Mouse (Mus musculus) neural tube, embryonic 10.5 days (tissue): ENCODE measurements around the gene Spin1.
"Not testable (repeated sequence)": the region's sequence is repeated elsewhere in the genome, so short reads cannot be mapped to it uniquely, and the experiment has no call there.

ENCODE experiments used
- DNase-seq: peaks from one replicate; pipeline ENCODE4 v3.0.0-alpha.2; 2017; ENCODE audit warnings: low spot score; ENCODE audit errors: extremely low spot score

The Spin1 gene

DNA sequence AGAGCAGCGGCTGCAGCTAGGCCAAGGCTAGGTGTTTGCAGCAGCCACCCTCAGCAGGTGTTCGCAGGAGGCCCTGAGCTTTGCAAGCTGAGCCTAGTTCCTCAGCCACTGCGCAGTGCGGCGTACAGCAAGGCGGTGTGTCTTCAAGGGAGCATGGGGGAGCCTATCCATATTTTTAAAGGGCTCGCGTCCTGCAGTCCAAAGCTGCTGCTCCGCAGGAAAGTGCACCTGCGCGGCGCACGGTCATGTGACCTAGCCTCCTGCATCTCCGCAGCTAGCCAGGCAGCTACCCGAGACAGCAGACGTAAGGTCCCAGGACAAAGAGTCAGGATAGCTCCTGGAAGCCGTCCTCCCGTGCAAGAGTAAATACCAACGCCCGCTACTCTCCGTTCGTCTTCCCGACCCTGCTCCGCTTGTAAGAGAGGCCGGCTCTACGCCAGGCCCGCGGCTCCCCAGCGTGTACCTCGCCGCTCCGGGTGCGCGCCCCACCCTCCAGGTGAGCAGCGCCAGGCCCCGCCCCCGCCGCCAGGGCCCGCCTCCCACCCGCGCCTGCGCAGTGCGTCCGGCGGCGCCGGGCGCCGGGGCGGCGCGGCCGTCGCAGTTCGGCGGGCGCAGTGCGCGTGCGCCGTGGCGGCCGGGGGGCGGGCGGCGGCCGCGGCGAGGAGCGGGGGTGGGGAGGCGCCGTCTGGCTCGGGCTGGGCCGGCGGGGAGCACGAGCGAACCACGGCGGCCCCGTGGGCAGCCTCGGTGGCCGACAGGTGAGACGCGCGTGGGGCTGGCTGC, at the start of gene Spin1:
Gene Spin1 (plus strand): TSS at position 648 of the 783 bp plus-strand sequence.
- peak; percentile 60 for DNase-seq

DNA sequence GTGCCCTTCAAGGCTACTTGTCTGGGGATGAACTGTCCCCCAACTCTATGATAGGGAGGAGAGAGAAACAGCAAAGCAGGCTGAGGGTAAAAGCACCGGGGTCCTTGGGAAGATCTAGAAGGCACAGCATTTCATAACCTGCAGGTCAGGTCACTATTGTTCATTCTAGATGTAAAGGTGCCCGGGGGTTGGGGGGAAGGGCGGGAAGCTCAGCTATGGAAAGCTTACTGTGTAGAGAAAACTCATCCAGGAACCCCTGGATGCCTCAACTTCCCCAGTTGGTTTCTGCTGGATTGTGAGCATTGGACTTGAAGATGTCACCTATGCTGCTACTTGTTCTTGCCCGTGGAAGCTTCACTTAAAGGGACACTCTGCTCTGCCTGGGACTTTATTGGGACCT, 49.7 kb upstream of the Spin1 start:
- DNase-seq: no peak

DNA sequence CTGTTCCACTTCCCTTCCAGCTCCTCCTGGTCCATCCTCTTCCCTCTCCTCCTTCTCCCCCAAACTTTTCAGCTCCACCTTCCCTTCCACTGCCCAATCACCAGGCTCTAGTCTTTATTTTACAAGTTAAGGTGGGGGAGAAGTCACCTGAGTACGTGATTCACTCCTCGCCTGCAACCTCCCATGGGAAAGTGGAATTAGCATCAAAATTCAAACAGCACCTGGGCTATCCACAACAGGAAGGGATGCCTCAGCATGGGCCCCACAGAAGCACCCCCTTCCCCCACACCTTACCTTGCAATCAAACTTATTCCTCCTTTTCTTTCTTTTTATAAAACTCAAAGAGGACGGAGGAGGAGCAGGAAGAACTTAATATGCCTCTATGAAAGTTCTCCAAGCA, 48.3 kb upstream of the Spin1 start:
- DNase-seq: no peak

DNA sequence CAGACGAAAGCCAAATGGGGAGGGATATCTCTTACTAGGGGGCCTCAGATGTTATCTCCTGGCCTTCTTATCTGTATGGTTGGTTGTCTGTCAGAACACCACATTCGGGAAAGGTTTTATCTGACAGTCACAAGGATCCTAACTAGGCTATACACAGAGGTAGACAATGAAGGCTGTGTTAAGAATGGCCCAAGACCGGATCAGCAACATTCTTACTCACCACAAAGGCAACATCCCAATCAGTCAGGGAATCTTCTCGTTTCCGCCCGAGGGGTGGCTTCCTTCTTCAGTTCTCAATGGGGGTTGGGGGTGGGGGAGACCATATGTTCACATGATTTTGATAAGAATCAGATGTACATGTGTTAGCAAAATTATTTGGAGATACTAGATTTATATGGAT, 37.7 kb upstream of the Spin1 start:
- no peak for DNase-seq

DNA sequence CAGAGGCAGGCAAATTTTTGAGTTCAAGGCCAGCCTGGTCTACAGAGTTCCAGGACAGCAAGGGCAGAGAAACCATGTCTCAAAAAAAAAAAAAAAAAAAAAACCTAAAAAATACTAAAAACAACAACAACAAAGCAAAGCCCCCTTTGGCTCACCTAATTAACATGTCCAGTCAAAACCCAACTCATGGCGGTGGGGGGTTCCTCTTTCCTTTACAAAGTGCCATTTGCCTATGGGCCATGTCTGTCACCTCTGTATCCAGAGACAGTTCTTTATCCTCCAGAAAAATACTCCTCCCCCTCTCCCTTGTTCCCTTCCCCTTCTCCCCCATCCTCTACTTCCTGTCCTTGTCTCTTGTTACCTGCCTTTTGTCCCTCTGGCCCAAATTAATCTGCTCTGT, 37.0 kb upstream of the Spin1 start:
- DNase-seq: no peak

DNA sequence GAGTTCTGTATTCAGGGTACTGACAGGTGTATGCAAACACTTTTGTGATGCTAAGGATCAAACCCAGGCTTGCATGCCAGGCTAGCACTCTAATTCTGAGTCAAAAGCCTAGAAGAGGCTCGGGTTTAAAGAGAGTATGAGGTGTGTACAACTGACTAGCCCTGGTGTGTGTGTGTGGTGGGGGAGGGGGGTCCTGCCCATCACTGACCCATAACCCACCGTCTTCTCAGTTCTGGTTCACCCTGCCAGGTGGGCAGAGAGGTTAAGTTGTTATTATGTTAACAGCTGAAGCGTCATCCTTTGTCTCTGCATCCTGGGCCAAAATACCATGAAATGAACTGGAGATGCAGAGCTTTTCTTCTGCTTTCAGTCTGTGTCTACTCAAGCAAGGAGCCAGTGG, 36.3 kb upstream of the Spin1 start:
- no peak for DNase-seq

DNA sequence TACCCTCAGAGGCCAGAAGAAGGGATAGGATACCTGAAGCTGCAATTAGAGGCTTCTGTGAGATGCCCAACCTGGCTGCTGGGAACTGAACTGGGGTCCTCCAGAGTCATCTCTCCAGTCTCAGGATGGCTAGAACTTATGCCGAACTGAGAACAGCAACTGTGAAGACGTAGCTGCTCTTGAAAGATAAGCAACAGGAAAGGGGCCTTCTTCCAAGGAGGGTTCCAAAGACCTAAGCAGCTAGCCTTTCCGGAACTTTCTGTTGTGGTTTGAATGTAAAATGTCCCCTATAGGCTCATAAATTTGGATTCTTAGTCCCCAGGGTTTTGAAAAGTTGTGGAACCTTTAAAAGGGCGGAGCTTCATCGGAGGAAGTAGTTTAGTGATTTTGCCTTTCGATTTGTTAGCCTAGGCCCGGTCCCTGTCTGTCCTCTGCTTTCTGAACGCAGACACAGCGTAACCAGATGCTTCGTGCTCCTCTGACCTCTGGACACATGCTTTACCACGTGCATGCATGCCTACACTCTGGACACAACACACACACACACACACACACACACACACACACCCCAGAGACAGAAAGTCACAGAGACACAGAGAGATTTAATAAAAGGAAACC, 29.5 kb upstream of the Spin1 start:
- DNase-seq: no peak

DNA sequence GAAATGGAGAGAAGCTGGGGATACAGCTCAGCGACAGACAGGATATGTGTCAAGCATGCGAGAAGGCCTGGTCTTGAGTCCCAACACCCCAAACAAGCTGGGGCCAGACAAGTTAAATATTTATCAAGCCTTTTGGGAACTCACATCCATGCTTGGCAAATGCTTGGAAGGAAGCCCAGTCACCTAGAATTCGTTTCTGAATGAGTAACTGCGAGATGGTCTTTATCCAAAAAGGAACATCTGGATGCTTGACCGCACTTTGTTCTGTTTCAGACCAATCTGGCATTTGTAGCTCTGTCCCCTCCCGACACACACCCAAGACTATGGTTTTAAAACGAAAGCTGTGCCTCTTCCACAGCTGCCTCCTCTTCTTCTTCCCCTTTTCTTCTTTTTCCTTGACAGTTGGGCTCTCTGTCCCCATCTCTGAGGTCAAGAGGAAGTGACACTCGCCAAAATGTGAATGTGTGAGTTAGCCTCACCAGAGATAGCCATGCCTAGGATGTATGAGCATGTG, 28.9 kb upstream of the Spin1 start:
- no peak for DNase-seq

DNA sequence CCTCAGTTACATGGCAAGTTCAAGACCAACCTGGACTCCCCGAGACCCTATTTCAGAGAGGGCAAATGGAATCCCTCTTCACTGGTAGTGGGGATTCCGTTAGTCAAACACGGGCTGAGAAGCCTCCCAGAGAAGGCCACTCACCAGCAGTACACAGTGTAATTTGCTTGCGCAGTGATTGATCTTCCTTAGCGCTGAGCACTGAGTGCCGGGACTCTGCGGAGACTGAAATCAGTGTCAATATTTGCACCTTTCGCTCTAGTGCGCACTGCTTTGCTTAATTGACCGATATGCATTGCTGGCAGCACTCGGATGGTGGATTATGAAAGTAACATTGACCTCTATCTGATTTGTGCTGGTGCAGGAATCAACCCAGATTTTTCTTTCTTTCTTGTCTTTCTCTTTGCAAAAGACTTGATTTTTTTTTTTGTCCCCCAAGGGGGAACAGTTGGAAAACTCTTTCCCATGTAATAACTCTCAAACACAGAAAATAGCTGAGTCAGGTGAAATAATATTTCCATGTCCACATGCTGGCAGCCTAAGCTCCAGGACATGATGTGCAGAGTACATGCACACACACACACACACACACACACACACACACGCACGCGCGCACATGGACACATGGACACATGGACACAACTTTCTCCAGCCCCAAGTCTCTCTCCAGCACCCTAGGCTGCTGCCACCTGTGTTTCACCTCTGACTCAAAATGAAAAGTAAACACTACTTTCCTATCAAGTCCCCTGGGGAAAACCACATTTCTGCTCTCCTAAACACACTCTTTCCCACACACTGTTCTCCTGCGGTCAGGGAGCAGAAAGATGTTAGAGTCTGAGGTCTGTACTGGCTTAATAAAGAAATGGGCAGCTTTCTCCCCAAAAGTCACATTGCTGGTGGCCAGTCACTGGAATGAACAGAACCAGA, 27.5 kb upstream of the Spin1 start:
- DNase-seq: no peak

DNA sequence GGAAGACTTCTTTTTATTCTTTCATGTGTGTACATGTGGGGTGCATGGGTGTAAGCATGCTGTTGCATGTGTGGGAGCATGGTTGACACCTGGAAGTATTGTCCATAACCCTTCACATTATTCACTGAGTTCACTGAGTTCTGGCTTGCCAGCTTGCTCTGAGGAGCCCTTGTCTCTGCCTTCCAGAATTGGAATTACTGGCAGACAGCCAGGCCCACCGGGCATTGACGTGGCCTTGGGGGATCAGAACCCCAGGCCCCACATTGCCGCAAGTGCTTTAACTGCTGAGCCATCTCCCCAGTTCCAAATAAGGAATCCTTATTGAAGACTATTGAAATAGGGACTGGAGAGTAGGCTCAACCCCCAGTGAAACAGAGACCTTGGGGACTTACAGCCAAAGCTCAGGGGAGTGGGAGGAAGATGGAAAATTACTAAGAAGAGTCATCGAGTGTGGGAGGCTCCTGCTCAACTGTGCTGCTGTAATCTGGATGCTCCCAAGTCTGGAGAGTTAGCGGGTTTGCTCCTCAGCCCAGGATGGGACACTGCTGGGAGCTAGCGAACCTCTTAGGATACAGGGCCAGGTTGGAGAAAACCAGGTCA, 26.5 kb upstream of the Spin1 start:
- DNase-seq: no peak

DNA sequence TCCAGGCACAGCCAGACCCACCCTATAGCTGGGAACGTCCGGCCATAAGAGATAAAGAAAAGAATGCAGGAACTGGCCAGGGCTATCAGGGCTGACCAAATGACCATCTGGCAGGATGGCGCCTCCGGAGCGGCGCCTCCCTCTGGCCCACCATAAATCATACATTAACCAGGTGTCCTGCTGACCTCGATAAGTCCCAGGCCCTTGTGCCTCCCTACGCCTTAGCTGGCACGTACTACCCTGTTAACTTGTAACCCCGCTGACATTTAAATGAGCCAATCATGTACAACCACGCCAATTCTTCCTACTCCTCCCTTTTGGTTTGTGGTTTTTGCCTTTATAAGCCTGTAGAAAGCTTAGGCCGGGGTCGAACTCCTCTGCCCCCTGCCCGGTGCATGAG, 24.5 kb upstream of the Spin1 start:
- not testable (repeated sequence) for DNase-seq

DNA sequence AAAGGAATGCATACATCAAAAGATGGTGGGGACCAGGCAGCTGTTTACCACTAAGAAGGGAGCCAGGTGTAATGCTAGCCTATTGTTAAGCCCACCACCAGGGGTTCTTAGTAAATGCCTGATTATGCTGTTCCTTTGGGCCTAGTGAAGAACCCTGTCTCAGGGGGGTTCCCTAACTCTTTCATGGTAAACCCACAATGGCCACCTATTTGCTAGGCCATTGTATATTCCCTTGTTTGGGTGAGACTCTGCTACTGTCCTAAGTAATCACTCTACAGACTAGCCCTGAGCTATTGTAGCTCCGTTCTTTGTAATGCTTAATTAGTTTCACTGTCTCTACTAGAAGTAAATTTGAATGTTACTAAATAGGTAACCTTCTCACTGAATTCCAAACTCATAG, 22.1 kb upstream of the Spin1 start:
- not testable (repeated sequence) for DNase-seq

DNA sequence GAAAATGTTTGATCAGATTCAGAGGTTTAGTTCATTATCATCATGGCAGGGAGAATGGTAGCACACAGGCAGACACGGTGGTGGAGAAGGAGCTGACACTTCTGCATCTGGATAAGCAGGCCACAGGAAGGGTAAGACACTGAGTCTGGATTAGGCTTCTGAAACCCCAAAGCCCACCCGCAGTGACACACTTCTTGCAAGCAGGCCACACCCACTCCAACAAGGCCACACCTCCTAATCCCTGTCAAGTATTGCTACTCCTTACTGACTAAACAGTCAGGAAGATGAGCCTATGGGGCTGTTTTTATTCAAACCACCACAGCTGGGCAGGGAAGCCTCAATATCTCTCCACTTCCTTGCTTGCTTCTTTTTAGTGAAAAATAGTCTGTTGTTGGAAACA, 19.9 kb upstream of the Spin1 start:
- no peak for DNase-seq

DNA sequence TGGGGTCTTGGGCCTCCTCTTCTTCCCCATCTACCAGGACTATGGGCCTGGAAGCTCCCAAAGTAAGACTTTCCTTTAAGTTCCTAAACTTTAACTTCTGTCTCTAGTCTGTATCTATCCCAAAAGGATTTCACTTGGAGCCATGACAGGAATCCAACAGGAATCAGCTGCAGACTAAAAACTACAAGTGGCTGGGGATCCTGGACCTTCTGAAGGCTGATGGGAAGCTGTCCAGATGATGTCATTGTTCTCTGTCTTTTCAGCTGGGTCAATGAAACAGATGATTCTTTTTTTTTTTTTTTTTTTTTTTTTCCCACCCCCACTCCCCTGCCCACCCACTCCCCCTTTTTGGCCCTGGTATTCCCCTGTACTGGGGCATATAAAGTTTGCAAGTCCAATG, 16.4 kb upstream of the Spin1 start:
- no peak for DNase-seq

DNA sequence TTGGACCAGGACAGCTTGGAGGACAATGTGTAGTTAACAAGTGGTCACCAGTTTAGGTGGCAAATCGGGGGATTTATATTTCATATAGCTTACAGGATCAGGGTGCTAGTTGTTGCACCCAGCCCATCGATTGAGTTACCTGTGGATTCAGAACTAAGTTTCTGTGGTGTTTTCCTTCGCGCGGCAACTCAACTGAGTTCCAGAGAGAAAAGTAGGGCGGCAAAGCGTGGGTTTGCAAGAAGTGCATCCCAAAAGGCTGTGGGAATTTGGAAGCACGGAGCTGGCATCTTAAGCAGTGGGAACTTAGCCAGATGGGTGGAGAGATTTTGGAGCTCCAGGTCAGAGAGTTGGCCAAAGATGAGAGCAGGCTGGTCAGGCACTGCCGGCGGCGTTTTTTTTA, 14.7 kb upstream of the Spin1 start:
- DNase-seq: no peak

DNA sequence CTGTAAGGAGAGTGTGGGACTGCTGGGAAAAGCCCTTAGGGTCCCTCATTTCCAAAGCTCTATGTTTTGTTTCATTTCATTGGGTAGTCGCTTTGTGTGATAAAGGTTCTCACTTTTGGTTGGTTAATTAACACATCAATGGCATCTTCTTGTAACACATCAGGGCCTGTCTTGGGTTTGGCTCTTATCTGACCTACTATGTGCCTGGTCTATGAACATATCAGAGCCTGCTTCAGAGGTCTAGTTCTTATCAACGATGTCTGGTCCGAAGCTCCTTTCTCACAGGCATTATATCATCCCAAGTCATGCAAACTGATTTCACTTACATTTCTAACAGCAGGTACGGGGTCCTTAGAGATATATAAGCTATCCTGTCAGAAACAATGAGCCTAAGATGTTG, 13.4 kb upstream of the Spin1 start:
- DNase-seq: no peak

DNA sequence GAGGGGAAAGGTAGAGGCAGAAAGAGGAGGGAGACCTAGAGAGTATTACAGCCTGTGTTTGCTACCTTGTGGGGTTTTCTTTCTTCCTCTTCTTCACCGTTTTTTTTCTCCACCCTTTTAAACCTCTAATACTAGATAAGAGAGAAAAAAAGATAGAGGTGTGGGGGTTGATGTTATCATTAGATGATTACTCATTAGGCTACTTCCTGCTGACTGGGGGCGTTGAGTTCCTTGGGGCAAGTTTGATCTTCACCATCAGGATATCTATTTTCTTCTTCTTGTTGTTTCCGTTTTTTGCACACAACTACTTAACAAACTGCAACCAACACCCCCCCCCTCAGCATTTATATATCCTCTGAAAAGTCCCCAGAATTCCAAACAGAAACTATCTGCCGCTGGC, 12.5 kb upstream of the Spin1 start:
- no peak for DNase-seq

DNA sequence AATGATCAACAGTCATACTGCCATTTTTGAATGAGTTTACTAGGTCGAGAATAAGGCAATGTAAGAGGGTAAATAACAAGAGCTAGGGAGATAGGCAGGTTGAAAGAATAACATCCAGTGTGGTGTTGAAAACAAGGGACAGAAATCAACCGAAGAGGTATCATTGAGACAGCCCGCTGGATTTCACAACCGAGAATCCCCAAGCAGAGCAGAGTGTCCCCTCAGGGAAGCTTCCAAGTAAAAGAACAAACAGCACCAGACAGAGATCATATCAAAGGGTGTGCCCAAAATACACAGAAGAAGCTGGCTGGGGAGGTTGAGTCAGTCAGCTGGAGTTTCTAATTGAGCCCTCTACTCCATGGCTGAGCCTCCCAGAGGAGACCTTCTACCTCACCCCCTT, 11.6 kb upstream of the Spin1 start:
- no peak for DNase-seq

DNA sequence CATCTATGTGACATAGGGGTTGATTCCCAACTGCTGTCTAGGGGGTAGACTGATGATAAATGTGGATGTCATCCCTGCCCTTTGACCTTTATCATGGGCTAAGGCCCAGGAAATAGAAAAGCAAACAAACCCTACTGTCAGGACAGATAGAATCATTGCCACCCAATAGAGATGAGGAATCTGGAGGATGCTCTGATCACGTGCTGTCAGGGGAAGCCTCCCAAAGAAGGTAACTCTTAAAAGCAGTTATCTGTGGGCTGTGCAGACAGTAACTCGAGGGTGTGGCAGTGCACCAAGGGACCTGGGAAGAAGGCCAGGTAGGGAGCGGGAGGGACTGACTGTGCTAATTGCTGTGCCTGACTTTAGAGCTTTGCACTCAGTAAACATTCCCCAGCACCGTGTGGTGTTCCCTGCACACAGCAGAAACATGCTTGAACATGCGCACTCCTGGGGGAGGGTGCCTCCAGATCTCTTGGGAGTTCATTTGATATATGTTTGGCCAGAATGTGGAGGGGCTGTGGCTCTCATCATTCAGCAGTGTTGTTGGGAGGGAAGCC, 10.5 kb upstream of the Spin1 start:
- DNase-seq: no peak

DNA sequence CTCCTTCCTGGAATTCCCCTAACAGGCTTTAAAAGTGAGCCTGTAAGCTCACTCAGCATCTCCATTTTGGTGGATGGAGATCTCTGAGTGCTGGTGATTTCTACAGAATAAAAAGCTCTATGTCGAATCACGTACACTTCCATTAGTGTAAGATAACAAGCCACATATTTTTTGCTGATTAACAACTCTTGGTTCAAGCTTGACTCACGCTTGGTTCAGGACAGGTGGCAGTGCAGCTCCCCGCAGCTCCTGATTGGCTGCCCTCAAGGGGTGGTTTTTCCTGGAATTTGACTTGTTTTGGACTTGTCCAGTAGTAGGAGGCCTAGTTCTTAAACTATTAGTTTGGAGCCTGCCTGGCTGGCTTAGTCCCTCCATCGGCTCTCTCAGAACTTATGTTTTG, 7.2 kb upstream of the Spin1 start:
- no peak for DNase-seq
